Mouse (Mus musculus): ENCODE measurements around the gene Aph1b.

Gene Aph1b

DNA sequence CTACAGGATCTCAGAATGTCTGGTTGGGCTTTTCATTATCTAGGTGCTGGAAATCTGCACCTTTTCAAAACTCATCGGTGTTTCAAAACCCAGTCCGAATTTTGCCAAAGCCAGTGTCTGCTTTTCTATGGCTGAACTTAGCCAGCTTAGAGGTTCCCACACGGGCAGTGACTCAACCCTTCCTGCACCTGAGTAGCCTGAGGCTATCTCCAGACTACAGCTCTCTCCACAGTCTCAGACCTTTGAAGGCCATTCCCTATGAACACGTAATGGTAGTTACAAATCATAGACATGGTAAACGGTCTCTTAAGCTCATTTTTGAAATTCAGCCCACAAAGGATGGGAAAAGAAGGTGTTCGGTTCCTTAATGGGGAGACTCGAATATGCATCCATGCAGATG is 55.8 kb downstream of the Aph1b start:
- no peak for DNase-seq (ENCODE audit: low spot score in 2 of 2)

DNA sequence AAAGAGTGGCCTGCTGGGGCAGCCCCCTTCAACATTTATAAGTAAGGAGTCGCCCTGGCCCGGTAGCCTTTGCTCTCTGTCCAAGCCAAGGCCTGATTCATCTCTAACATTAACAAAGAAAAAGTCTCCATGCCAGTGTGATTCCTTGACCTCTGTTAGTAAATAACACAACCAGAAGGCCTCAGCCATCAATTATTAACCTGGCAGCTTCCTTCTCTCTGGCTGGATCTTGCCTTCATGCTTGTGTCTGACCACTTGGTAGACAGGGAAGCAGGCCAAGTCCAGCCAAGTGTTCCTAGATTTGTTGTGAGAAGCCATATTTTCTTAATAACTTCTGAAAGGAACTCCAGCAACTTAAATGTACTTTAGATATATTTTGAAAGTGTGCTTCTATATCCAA is 58.7 kb downstream of the Aph1b start:
- DNase-seq (ENCODE audit: low spot score in 2 of 2) = no peak

DNA sequence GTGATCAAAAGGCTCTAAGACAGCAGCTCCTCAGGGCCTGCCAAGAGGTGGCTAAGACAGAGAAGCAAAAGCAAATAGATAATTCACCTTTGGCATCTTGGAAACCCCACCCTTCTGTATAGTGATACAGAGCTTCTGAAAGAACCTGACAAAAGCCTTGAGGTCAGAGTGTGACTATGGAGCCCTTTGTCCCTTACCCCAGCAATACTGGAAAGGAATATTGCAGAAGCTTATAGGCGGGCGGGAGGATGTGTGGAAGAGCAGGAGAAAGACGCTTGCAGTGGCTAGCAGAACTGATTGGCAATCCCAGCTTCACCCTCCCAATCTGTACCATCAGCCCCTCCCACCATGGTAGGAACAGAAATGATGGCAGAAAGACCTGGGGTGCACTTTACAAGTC is 59.3 kb downstream of the Aph1b start:
- DNase-seq (ENCODE audit: low spot score in 2 of 2) = no peak

DNA sequence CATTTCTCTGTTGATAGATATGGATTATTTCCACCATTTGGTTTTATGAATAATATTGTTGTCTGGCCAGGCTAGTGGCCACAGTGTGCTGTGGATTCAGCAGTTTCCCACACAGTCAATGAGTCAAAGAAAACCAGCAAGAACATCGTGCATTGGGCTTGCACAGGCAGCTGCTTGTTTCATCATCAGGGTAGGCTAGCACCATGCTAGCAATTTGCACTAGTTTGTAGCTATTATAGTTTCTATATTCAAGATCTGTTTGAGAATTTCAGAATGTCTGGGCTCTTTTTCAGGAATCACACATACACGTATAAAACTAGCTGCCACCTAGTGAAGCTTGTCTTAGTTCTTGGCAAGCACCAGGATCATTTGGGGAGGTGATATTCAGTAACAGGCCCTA is 60.2 kb downstream of the Aph1b start:
- no peak for DNase-seq (ENCODE audit: low spot score in 2 of 2)

DNA sequence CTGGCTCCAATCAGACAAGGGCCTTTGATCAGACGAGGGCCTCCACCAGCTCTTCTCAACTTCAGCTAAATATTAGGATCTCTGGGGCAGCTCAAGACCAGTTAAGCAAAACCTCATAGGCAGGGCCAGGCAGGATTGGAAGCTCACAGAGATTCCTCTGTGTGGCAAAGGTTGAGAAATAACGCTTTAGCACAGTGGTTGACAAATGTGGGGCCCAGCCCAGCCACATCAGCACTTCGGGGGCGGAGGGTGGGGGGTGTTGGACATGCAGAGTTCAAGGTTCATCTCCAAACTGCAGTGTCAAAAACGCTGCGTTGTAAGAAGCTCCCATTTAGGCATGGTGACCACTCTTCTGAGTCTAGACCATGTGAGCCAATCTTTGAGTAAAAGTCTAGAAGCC is 60.7 kb downstream of the Aph1b start:
- no peak for DNase-seq (ENCODE audit: low spot score in 2 of 2)

DNA sequence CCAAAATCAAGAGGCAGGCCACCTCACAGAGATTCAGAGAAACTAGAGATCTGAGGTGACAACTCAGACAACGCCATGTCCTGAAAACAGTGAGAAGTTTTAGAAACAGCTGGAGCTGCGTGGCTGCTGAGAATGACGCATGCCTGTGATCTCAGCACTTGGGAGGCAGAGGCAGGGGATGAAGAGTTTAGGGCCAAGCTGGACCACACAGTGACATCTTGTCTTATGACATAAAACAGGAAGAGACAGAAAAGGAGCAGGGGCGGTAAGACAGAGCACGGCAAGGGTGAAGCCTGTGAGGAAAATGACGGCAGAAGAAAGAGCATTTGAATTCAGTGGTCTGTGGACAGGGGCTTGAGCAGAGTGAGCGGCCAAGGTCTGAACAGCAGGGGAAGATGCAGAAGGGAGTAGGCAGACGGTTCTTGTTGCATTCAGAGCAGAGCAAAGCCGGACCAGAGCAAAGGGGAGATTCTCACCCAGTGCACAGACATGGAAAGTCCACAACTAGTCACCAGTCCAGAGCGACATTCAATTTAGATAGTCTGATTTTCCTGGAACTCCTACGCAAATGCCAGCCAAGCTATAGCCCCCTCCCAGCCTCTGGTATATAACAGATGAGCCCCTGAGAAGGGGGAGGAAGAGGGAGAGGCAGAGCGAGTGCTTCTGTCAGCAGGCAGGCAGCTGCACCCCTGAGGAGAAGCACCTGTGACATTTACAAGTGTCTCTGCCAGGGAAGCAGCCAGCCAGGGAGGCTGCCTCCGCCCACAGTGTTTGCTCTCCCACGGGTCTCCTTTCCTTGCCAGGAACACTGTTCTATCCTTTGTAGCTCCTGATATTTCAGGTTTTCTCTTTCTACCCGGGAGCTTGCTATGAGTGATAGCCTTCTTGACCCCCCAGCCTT is 62.2 kb downstream of the Aph1b start:
- DNase-seq (ENCODE audit: low spot score in 2 of 2) = peak in 1 of 2 experiments; percentile 21

DNA sequence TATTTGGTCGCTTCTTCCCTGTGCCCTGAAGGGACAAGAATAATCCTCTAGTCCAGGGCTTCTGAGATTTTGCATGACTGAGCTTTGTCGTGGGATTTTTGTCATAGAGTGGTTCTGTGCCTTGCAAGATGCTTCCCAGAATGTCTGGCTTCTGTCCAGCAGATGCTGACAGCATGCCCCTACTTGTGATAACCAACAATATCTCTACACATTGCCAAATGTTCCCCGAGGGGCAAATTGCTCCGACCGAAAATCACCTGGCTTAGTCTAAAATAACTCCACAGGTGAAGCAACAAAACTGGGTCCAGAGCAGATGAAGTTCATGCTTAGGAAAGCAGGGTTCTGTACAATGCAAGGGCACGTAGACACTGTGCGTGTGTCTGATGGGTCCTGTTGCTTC is 64.0 kb downstream of the Aph1b start:
- no peak for DNase-seq (ENCODE audit: low spot score in 2 of 2)

DNA sequence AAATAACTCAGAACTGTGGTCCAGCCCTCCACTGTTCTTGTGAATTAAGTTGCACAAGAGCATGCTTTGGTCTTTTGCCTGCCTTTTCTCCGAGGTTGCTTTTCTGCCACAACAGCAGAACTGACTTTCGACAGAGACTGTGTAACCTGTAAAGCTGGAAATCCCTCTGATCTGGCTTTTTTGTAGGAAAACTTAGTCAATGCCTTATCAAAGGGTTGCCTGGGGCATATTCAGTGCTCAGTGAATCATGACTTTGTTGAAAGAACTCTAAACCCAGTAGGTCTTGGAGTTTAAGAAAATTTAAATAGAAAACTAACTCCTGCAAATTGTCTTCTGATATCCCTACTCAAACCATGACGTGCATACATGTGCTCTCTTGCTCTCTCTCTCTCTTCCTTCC is 64.7 kb downstream of the Aph1b start:
- DNase-seq (ENCODE audit: low spot score in 2 of 2) = no peak

DNA sequence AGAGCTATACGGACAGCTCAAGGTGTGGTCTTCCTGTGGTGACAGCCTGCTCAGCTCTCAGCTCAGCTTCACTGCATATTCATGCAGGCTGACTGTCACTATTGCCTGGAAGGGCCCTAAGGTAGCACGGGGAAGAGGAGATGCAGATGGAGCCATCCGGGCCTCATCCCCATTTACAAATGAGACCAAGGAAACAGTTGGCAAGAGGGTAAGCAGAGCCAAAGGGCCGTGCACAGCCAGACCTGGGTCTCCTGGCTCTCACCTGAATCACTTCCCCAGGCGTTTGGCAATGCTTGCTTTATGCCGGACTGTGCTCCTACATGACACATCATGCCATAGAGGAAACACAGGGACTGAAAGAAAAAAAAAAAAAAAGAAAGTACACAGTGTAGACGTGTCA is 68.0 kb downstream of the Aph1b start:
- DNase-seq (ENCODE audit: low spot score in 2 of 2) = no peak

DNA sequence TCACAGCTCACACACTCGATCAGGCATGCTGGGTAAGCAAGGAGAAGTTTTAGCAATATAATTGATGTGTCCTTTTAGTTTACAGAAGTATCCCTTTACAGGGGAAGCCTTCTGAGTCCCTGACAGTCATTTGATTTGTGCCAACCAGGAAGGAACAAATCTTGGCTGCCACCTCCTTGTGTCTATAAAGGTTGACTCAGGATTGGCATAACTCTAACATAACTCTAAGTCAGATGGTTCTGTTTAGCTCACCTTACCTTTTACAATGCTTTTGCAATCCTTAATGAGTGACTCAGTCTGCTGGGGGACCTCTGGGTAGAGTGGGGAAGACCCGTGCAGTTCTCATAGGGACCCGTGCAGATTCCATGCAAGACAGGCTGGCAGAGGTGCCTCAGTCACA is 69.7 kb downstream of the Aph1b start:
- DNase-seq (ENCODE audit: low spot score in 2 of 2) = no peak
